Mouse (Mus musculus): Measurements from ENCODE around the gene Ltbp1. TPM values are rescaled to one million over a fixed set of nuclear protein-coding genes. Genes with fewer than 3 reads are reported as not detected.

Ltbp1 gene
- total and polyA plus RNA-seq, 3 experiments: 2.3 to 6.4 (median 2.5) TPM

DNA sequence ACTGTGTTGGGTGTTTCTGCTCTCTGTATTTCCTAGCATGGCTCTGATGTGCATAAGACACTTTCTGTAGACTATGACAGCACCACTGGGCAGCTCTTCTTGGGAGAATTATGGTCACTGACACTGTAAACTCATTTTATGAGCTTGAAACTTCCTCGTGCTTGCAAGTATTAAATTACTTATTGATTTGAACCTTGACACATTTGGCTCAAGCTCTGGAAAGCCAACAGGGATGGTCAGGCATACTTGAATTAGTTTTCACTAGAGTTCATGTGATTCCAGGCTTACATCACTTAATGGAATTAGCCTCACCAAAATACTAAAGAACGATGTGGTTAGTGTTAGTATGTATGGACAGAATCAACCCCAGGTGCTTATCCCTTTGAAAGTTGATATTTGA lies 76.0 kb downstream of the Ltbp1 start:
- TF ChIP-seq MAZ (IDR thresholded peaks at IDR 0.05; ENCODE audit: low read depth, low read length): no peak
- TF ChIP-seq EP300 (IDR thresholded peaks at IDR 0.05; ENCODE audit: low read length): no peak
- TF ChIP-seq ZMIZ1 (IDR thresholded peaks at IDR 0.05; ENCODE audit: low read depth, low read length): no peak
- no peak for TF ChIP-seq GABPA (IDR thresholded peaks at IDR 0.05; ENCODE audit: insufficient replicate concordance, low read depth, low read length)
- no peak for TF ChIP-seq UBTF (IDR thresholded peaks at IDR 0.05; ENCODE audit: low read depth, low read length)
- no peak for TF ChIP-seq POLR2A (IDR thresholded peaks at IDR 0.05; ENCODE audit: low read depth, low read length)
- no peak for TF ChIP-seq USF1 (IDR thresholded peaks at IDR 0.05; ENCODE audit: low read depth, low read length)
- dilution Hi-C loops (cut with MboI; ENCODE audit: extremely low pct_ligation_motif_present, extremely low pct_unique_long_range_greater_than_20kb, low sequenced_read_pairs) (no loop called here), in situ Hi-C loops (cut with MboI; ENCODE audit: low pct_ligation_motif_present, low pct_unique_long_range_greater_than_20kb, low sequenced_read_pairs) (no loop called here)
- no peak overlapping the region for H3K4me2 ChIP-seq (ENCODE audit: insufficient read depth, low read depth, poor library complexity, severe bottlenecking)
- H3K4me1 ChIP-seq (ENCODE audit: control insufficient read depth in 1 of 2, insufficient read depth in 2 of 2): peaks cover 0 to 10% of the 10 kb centered on the region in 2 experiments; a peak in 2 of 4 replicates
- no peak overlapping the region for H3K27ac ChIP-seq (ENCODE audit: insufficient read depth, low read depth)
- H3K36me3 ChIP-seq (replicated peaks in 1 of 2; ENCODE audit: control insufficient read depth in 1 of 2, insufficient read depth in 1 of 2, low read length in 1 of 2): no peaks in the 10 kb centered on the region
- no peaks in the 10 kb centered on the region for H3K79me2 ChIP-seq (replicated peaks; ENCODE audit: control insufficient read depth, extremely low read depth, insufficient read depth, poor library complexity, severe bottlenecking)
- no peak overlapping the region for H3K4me3 ChIP-seq (replicated peaks in 1 of 3; ENCODE audit: low read depth in 2 of 3, low read length in 2 of 3, poor library complexity in 1 of 3)
- DNase-seq (ENCODE audit: extremely low read depth): no peak
- H3K27me3 ChIP-seq (replicated peaks): no peaks in the 10 kb centered on the region
- H3K9ac ChIP-seq (ENCODE audit: insufficient read depth, low read depth): no peak overlapping the region
- H3K9me3 ChIP-seq (replicated peaks; ENCODE audit: low read length): peaks cover 8% of the 10 kb centered on the region

GRCm38 (mm10) chr17:75082449-75082848 lies 77.1 kb downstream of the Ltbp1 start:
- Histone ChIP-seq H3K9me3 (replicated peaks; ENCODE audit: low read length) (peaks cover 8% of the 10 kb centered on the region), H3K36me3 (replicated peaks in 1 of 2; ENCODE audit: control insufficient read depth in 1 of 2, insufficient read depth in 1 of 2, low read length in 1 of 2) (no peaks in the 10 kb centered on the region), H3K27ac (ENCODE audit: insufficient read depth, low read depth) (no peak overlapping the region), H3K4me1 (ENCODE audit: control insufficient read depth in 1 of 2, insufficient read depth in 2 of 2) (peaks cover 0 to 10% of the 10 kb centered on the region in 2 experiments; a peak in 2 of 4 replicates), H3K4me2 (ENCODE audit: insufficient read depth, low read depth, poor library complexity, severe bottlenecking) (no peak overlapping the region), H3K9ac (ENCODE audit: insufficient read depth, low read depth) (no peak overlapping the region), H3K27me3 (replicated peaks) (no peaks in the 10 kb centered on the region), H3K4me3 (replicated peaks in 1 of 3; ENCODE audit: low read depth in 2 of 3, low read length in 2 of 3, poor library complexity in 1 of 3) (no peak overlapping the region), H3K79me2 (replicated peaks; ENCODE audit: control insufficient read depth, extremely low read depth, insufficient read depth, poor library complexity, severe bottlenecking) (no peaks in the 10 kb centered on the region)
- TF ChIP-seq HCFC1 (IDR thresholded peaks at IDR 0.05; ENCODE audit: low read depth, low read length) (no peak), SIN3A (IDR thresholded peaks at IDR 0.05; ENCODE audit: low read length) (no peak), JUN (IDR thresholded peaks at IDR 0.05; ENCODE audit: insufficient read depth, low read depth, low read length) (no peak)
- dilution Hi-C loops (cut with MboI; ENCODE audit: extremely low pct_ligation_motif_present, extremely low pct_unique_long_range_greater_than_20kb, low sequenced_read_pairs): no loop called here
- in situ Hi-C loops (cut with MboI; ENCODE audit: low pct_ligation_motif_present, low pct_unique_long_range_greater_than_20kb, low sequenced_read_pairs): no loop called here
- no peak for DNase-seq (ENCODE audit: extremely low read depth)

DNA sequence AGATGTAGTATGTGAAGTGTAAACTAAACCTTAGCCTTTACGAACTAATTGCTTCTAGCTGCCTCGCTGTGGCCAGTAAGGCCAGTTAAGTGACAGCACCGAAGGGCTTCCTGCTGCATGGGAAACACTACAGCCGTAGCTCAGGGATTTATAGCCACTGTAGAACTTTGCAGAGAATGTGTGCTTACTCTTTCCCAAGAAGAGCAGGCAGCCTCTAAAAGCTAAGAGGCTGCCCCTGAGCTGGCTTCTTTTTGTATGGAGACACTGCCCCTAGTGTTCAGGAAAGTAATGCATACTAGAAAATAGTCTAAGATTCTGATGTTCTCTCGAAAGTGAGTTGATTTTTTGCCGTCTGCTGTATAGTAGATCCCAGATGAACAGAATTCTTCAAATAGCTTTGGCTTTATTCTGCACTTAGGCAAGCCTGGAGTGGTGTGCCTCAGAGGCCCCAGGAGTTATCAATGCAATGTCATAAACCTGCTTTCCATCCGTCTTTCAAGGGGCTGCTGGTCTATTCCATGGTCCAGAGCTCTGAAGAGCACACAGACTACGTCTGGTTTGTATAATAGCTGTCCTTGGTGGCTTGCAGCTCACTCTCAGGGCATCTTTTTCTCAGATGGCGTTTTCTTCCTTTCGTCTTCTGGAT lies 82.1 kb downstream of the Ltbp1 start:
- Histone ChIP-seq H3K9me3 (replicated peaks; ENCODE audit: low read length) (no peaks in the 10 kb centered on the region), H3K4me3 (replicated peaks in 1 of 3; ENCODE audit: low read depth in 2 of 3, low read length in 2 of 3, poor library complexity in 1 of 3) (no peak overlapping the region), H3K27ac (ENCODE audit: insufficient read depth, low read depth) (no peak overlapping the region), H3K4me1 (ENCODE audit: control insufficient read depth in 1 of 2, insufficient read depth in 2 of 2) (peaks cover 0 to 19% of the 10 kb centered on the region in 2 experiments; a peak in 2 of 4 replicates), H3K36me3 (replicated peaks in 1 of 2; ENCODE audit: control insufficient read depth in 1 of 2, insufficient read depth in 1 of 2, low read length in 1 of 2) (no peaks in the 10 kb centered on the region), H3K4me2 (ENCODE audit: insufficient read depth, low read depth, poor library complexity, severe bottlenecking) (peak overlapping the region; percentile 59), H3K27me3 (replicated peaks) (no peaks in the 10 kb centered on the region), H3K9ac (ENCODE audit: insufficient read depth, low read depth) (no peak overlapping the region), H3K79me2 (replicated peaks; ENCODE audit: control insufficient read depth, extremely low read depth, insufficient read depth, poor library complexity, severe bottlenecking) (no peaks in the 10 kb centered on the region)
- in situ Hi-C loops (cut with MboI; ENCODE audit: low pct_ligation_motif_present, low pct_unique_long_range_greater_than_20kb, low sequenced_read_pairs) (no loop called here), dilution Hi-C loops (cut with MboI; ENCODE audit: extremely low pct_ligation_motif_present, extremely low pct_unique_long_range_greater_than_20kb, low sequenced_read_pairs) (no loop called here)
- TF ChIP-seq CTCF (conservative IDR thresholded peaks at IDR 0.05 in 1 of 2, IDR thresholded peaks at IDR 0.05 in 1 of 2; ENCODE audit: low read depth in 2 of 2, low read length in 2 of 2) (peak; percentile 65 to 76), RAD21 (IDR thresholded peaks at IDR 0.05; ENCODE audit: low read depth, low read length) (peak; percentile 76), USF1 (IDR thresholded peaks at IDR 0.05; ENCODE audit: low read depth, low read length) (no peak), SMC3 (IDR thresholded peaks at IDR 0.05; ENCODE audit: low read depth, low read length) (peak; percentile 51)
- peak; percentile 29 for DNase-seq (ENCODE audit: extremely low read depth)

Measured in CH12.LX (cell line).